Mouse (Mus musculus) megakaryocyte, embryonic 14.5 days (primary cell): ENCODE measurements around the gene Psd.

Experiments used
- FLI1 ChIP-seq: IDR thresholded peaks from 2 replicates; pipeline ENCODE4 v1.6.1; 2012; ENCODE audit warnings: low read length, inconsistent platforms, mixed read lengths
- GATA1 ChIP-seq: IDR thresholded peaks from 3 replicates; pipeline ENCODE4 v1.6.1; 2012; ENCODE audit warnings: mixed read lengths, low read length, inconsistent platforms, borderline replicate concordance

GRCm38 (mm10) chr19:46344710-46345419, 17.9 kb upstream of the Psd start:
- TF ChIP-seq GATA1 (no peak), FLI1 (no peak)
